Mouse (Mus musculus) ovary, postnatal 36 days (tissue): ENCODE results near the gene Zbtb43.

ENCODE experiments used
- DNase-seq: peaks from one replicate; pipeline ENCODE4 v3.0.0; 2022; ENCODE audit warnings: low spot score, mixed read lengths

The Zbtb43 gene

DNA sequence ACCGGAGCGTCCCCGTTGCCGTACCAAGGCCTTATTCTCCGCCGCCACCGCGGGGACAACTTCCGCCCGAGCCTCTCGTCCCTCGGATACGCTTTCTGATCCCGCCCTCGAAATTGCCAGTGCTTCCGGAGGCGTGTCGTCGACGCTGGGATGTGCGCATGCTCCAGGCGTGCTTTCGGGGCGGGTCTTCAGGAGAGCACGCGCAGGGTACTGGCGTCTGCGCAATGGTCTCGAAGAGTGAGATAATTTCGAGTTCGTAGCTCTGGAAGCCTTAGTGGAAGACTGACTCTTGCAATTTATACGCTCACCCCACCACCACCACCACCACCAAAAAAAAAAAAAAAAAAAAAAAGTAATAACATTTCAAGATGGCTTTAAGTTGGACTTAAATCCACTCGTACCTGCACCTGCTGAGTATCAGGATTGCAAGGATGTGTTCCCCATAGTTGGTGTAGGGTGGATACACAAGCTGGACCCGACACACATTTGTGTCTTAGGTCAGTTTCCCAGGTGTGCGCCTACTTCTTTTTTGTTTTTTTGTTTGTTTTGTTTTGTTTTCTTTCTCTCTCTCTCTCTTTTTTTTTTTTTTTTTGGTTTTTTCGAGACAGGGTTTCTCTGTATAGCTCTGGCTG, at the start of gene Zbtb43:
Zbtb43 (minus strand) TSS at position 94 of the 632 bp plus-strand sequence.
- peak; percentile 95 for DNase-seq

DNA sequence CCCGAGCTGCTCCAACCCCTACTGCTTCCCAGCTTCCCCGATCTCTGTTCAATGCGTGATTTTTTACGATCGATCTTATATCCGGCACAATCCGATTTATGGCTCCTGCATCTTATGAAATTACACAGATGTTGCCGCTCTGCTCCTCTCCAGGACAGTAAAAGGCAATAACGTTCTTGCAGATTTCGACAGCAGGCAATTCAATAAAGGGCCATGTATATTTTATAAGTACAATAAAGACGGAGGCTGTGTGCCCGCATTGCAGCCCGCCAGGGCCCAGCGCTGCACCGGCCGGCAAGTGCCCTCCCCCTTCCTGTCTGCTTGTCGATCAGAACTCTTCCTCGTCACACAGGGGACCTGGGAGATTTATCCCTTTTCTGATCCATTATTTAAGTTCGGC, 47.5 kb upstream of the Zbtb43 start:
- no peak for DNase-seq

DNA sequence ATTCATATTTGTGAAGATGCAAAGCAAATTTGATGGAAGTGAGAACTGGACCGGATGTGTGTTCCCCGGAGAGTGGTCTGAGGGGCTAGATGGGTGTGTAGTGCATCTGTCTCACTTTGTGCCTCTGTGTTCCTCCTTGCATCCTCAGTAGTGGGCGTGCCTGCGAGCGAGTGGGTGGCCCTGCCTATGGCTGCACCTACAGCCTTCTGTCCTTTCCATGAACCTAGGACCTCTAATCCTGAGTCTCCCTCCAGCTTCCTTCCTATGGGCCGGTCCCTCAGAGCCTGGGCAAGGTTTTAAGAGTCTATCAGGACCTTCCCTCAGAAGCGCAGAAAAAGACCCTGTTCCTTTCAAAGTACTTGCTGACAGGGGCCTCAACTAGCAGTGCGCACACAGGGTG, 47.1 kb upstream of the Zbtb43 start:
- DNase-seq: no peak

DNA sequence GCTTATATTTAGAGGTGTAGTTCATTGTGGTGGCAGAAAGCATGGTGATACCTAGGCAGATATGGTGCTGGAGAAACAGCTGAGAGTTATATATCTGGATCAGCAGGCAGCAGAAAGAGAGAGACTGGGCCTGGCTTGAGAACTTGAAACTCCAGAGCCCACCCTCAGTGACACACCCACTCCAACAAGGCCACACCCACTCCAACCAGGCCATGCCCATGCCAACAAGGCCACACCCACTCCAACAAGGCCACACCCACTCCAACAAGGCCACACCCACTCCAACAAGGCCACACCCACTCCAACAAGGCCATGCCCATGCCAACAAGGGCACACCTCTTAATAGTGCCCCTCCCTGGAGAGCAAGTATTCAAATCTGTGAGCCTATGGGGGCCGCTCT, 42.4 kb upstream of the Zbtb43 start:
- no peak for DNase-seq

DNA sequence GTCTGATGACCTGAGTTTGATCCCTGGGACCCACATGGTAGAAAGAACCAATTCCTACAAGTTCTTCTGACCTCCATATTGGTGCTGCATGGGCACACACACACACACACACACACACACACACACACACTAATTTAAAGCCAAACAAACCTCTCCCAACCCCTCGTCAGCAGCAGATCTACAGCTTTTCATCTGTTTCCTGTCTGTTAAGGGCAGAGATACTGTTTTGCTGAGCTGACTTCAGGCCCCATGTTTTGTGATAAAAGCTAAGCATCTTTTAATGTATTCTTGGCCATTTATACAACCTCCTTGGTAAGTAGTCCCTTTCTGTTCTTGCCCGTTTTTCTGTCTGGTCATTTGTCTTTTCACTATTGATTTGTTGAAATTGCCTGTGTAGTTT, 34.2 kb upstream of the Zbtb43 start:
- no peak for DNase-seq

DNA sequence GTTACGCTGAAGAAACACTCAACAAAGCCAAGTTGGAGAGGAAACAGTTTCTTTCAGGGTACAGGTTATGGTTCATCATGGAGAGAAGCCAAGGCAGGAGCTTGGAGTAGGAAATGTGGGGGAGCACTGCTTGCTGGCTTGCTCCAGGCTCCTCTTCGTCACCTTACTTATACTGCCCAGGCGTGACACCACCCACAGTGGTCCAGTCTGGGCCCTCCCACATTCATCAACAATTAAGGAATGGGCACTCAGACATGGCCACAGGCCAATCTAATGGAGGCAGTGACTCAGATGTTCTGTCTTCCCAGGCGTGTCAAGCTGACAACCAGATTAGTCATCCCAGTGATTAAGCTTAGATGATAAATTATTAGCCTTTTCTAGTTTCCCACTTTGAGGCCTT, 29.9 kb upstream of the Zbtb43 start:
- no peak for DNase-seq

DNA sequence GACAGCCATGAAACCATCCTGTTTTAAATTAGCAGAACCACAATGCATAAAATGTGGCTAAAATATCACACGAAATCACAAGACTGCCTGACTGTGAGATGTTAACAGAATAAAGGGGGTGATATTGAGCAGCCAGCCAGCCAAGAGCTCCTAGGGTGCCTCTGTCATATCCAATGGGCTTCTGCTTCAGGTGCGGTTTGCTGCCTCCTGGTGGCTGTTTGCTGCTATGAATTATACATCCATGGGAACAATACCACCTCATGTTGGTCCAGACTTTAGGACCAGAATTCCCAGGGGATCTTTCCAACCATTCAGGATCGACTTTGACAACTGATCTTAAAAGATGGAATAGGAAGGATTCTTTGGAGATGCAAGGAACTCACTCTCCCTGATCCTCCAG, 27.3 kb upstream of the Zbtb43 start:
- DNase-seq: no peak

DNA sequence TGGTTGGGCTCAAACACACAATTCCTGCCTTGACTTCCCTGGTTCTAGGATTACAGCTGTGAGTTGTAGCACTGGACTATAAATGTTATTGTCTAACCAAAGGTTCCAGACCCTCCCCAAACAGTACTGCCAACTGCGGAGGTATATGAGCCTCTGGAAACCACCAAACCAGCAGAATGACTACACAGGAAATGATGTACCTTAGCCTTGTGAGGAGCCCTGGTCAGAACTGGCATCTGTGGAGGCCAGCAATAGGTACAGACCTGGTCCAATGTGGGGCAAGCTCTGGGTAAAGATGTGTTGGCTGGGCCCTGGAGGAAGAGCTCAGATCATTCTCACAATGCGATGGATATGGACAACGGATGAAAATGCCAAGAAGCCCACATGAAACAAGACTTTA, 23.7 kb upstream of the Zbtb43 start:
- DNase-seq: no peak

DNA sequence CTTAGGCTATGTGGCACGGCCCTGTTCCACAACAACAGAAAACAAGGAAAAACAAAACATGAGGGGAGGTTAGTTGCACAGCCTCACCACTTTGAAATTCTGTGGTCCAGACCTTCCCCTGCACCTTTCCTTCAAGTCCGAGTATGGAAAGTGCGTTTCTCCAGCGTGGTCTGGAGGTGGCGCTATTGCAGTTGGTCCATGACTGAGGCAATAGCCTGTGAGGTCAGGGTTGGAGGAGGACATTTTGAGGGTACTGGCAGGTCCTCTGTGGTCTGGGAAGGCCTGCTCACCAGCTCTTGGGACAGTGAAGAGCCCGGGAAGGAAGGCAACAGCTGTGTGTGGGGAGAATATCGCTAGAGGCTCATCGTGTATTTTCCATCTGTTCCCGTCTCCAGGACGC, 21.2 kb upstream of the Zbtb43 start:
- no peak for DNase-seq

DNA sequence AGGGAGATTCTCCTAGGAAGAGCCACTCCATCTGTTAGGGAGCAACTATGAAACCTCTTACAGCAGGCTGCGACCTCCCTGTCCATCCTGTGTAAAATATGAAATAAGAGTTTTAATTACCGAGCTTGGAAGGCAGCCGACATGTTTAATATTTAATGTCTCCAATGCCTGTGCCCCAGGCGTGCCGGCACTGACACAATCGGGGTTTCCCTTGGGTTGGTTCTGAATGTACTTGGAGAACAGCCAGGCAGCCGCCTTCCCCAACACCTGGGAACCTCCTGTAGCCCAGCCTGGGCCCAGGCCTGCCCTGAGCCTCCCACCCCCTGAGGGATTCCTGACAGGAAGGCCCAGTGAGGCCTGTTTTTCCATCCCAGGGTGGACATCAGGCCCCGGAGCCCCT, 19.0 kb upstream of the Zbtb43 start:
- DNase-seq: no peak

DNA sequence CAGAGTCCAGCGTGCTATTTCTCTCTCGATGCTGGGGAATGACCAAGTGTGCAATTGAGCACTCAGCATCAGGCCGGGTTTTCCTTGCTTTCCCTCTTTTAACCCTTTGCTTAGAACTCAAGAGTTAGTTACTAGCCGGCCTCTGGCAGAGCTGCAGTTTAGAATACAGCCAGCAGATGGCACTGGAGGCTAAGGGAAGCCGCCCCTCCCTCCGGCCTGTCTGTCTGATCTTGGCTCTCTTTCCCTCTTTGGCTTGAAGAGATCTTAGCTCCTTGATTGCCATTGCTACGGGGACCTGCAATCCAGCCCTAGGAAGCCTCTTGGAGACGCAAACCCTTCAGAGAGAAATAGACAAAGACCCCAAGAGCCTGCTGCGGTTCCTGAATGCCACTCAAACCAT, 18.5 kb upstream of the Zbtb43 start:
- DNase-seq: peak; percentile 59

DNA sequence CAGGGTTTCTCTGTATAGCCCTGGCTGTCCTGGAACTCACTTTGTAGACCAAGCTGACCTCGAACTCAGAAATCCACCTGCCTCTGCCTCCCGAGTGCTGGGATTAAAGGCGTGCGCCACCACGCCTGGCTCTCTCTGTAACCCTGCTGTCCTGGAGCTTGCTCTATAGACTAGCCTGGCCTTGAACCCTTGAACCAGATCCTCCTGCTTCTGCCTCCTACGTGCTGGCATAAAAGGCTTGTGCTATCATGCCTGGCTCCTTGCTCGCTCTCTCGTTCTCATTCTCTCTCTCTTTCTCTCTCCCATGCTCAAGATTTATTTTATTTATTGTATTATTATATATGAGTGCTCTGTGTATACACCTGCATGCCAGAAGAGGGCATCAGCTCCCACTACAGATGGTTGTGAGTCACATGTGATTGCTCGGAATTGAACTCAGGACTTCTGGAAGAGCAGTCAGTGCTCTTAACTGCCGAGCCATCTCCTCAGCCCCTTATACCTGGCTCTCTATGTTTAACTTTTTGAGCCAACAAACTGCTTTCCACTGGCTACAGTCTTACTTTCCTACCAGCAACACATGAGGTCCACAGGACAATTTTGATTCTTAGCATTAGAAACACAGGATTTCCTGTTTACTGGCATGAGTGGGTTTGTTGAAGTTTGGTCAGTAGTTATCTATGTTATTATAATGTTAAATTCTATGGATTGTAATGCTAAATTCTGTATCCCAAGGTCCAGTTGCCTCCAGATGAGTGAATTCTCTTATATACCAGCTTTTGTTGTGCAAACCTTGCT, 9.8 kb upstream of the Zbtb43 start:
- DNase-seq: no peak

DNA sequence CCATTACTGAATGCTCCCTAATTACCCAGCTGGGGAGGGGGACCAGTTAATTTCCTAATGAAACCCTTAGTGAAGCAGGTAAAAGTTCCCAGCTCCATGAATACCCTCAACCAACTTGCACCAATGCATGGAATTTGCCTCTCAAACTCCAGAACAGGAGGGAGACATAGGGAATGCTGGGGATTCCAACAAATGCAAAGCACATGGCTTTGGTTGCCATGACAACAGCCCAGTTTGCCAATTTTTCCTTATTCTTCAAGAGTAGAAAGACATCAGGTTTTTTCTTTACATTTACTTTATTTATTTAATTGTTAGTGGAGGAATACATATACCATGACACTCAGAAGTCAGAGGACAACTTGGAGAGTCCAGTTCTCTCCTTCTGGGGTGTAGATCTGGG, 7.6 kb upstream of the Zbtb43 start:
- DNase-seq: no peak

DNA sequence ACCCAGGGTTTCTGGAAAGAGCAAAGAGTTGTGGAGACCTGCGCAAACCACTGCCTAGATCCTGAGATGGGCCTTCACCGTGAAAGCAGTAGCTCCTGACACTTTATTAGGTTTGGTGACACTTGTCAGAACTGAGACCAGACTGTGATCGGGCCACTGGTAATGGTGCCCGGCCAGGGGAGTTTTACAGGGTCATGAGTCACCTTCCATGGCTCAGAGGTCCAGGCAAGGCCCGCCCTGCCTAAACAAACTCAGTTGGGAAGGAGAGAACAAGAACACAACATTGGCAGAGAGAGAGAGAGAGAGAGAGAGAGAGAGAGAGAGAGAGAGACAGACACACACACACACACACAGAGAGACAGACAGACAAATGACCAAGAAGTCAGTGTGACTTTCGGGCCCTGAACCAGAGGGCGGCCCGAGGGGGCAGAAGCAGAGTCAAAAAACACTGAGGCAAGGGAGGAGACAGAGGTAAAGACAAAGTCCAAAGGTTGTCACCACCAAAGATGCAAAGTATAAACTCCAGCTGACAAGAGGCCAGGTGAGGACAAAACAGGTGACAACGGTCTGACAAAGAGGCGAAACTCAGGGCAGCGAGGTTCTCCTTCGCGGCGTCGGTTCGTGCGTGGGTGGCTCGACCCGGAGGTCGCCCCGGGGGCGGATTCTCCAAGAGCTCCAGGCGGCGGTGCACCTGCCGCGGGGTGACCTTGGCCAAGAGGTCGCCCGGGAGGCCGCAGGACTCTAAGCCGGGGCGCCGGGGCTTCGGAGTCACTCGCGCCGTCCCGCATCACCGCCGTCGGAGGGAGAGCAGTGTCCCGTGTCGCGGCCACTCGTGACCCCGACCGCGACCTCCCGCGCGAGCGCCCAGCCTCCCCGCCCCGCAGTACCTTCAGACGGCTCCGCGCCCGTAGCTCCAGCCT, 553 bp downstream of the Zbtb43 start:
- no peak for DNase-seq

DNA sequence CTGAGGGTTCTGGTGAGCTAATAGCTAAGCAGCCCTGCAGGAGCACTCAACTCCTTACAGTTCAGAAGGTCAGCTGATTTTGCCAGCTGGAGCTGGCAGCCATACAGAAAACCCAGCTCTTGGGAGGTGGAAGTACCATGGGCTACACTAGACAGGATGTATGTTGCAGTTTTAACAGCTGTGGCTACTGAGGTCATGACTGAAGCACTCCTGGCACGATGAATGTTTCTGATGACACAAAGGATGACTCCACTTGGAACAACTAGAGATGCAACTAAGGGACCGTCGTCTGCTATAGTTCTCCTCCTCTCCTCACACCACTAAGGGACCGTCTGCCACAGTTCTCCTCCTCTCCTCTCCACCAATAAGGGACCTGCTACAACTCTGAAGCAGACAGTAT, 2.4 kb downstream of the Zbtb43 start:
- no peak for DNase-seq

DNA sequence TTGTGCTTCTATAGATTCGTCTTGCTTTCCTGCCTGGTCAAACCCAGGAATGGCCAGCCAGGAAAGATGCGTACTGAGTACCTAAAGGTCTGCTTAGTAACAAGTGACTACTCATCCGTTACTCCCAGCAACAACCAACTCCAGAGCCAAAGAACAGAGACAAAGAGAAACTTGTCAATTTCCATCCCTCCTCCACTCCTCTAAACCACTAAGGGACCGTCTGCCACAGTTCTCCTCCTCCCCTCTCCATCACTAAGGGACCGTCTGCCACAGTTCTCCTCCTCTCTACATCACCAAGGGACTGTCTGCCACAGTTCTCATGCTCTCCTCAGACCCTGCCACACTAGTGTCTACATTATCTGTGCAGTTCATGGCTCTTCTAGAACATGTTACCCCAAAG, 3.1 kb downstream of the Zbtb43 start:
- no peak for DNase-seq

DNA sequence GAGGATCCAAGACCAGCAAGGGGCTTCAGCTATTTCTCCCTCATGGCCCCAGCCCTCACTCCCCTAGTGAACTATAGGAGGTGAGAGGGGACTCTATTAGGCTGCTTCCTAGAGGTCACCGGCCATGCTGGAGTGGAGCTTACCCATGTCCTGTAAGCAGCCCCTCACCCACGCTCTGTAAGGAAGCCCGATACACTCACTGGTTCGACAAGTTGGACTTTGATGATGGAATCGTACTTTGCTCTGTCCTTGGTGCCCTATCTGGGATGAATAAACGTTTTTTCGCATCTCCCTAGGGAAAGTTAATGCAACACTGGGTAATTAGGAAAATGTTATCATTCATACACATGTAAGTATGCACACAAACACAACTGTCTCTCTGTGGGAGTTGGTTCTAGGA, 6.3 kb downstream of the Zbtb43 start:
- DNase-seq: no peak

DNA sequence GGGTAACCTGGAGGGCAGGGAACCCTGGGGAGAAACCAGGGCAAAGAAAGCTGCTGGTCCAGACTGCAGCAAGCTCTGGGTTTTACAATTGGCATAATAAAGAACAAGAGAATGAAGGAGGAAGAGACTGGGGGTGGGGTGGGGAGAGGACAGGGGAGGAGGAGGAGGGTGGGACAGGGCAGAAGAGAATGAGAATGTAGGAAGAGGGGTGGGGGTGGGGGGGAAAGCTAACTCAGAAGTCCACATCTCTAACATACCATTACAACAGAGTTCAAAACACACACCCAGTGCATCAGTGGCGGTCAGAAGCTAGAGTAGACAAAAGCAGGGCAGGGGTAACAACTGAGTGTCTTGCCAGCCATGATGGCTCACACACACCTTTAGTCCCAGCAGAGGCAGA, 7.3 kb downstream of the Zbtb43 start:
- no peak for DNase-seq

DNA sequence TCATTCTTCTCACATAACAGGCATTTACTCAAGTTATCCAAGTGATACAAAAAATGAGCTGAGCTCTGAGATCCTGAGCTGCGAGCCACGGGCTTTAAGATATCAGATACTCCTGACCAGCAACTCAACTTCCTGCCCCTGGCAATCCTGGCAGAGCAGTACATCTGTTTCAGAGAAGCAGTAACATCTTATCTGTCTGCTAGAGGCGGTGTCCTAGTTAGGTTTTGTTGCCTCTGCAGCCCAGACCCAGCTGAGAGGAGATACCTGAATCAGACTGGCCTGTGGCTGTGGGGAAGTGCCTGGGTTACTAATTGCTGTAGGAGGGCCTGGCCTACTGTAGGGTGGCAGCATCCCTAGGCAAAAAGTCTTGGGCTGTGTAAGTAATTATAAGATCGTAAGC, 8.7 kb downstream of the Zbtb43 start:
- DNase-seq: no peak

DNA sequence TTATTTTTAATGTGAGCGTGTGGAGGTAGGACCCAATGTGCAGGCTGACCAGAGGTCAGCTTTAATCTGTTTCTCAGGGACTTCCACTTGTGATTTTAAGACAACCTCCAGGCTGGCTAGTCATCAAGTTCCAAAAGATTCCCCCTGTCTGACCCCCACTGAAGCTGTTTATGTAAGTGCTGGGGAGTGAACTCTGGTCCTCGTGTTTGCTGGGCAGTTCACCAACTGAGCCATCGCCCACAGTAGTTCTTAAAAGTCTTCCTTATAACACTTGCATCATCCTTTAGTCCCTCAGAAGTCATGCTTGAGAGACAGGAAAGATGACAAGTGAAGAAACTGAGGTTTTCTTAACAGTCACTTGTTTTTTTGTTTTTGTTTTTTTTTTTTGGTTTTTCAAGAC, 11.7 kb downstream of the Zbtb43 start:
- DNase-seq: no peak

DNA sequence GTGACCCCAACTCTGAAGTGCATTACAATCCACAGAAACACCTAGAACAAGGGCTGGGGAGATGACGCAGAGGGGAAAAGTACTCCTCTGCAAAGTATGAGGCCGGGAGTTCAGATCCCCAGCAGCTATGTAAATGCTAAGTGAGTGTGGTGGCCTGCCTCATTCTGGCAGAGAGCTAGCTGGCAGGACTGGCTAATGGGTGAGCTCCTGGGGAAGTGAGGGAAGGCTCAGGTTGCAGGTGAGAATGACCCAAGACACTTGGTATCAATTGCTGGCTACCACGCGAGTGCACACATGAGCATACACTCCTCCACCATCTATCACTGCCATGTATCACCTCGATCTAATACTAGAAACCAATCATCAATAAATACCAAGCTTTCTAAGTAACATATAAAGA, 12.1 kb downstream of the Zbtb43 start:
- DNase-seq: no peak

DNA sequence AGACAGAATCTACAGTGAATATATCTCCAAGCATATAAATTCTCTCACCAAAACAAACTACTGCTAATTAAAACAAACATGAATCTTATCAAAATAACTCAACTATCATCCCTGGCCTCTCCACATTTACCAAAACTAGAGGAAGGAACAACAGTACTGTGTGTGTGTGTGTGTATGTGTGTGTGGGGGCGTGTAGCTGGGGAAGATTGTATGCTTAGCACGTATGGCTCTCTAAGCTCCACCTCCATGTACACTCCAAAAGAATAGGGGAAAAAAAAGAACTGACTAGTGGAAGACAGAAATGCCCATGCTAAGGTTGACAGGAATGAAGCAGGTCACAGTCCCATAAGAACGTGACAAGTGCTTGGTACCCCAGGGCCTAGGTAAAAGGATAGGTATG, 13.0 kb downstream of the Zbtb43 start:
- DNase-seq: no peak

DNA sequence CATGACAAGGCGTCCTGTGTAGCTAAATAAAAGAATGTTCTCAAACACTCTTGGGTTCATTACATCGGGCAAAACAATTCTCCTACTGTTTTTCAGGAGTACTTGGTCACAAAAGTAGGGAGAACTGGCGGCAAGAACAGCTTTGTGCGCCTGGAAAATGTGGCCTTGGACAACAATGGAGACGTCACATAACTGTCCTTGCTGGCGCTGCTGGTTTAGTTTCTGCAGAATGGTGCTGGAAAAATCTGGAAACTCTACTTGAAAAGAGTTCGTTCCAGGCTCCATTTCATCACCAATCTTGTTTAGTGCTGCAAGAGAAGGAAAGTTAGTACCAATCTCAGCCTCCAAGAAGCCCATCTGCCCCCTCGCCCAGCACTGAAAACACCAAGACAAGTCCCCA, 13.5 kb downstream of the Zbtb43 start:
- no peak for DNase-seq
